Mouse (Mus musculus): ENCODE measurements around the gene Cdc42. TPM values are rescaled to one million over a fixed set of nuclear protein-coding genes. Genes with fewer than 3 reads are reported as not detected.

Gene Cdc42
- total and polyA plus RNA-seq, 3 experiments, result 21.0 to 569 (median 398) TPM

- H3K27me3 ChIP-seq (ENCODE audit: insufficient read depth, low read length), result no peaks in the 10 kb centered on the region
- no peak for ATAC-seq (ENCODE audit: extremely low read depth, insufficient number of reproducible peaks, low FRiP score, poor library complexity, severe bottlenecking)
- no peak for DNase-seq (ENCODE audit: low spot score)
- no peak overlapping the region for H3K4me3 ChIP-seq (ENCODE audit: low read depth, low read length)
- no peaks in the 10 kb centered on the region for H3K4me1 ChIP-seq (ENCODE audit: insufficient read depth, low read depth, low read length)
- TF ChIP-seq TAL1 (conservative IDR thresholded peaks at IDR 0.05; ENCODE audit: low read depth, low read length), result no peak
- TF ChIP-seq GATA1 (IDR thresholded peaks at IDR 0.05; ENCODE audit: borderline replicate concordance, low read length), result no peak
- TF ChIP-seq GATA2 (IDR thresholded peaks at IDR 0.05; ENCODE audit: borderline replicate concordance, low read depth, low read length), result no peak
- no peak for TF ChIP-seq CTCF (IDR thresholded peaks at IDR 0.05; ENCODE audit: low read depth, low read length)
- no peak for TF ChIP-seq POLR2AphosphoS5 (IDR thresholded peaks at IDR 0.05; ENCODE audit: insufficient replicate concordance, low read depth, low read length)
- H3K36me3 ChIP-seq (replicated peaks), result peaks cover 90% of the 10 kb centered on the region
- no peaks in the 10 kb centered on the region for H3K9me3 ChIP-seq (replicated peaks)
Measured at GRCm38 (mm10) chr4:137305831-137306576, 51.5 kb downstream of the Cdc42 start.

- no peak for ATAC-seq (ENCODE audit: extremely low read depth, insufficient number of reproducible peaks, low FRiP score, poor library complexity, severe bottlenecking)
- DNase-seq (ENCODE audit: low spot score), result no peak
- Histone ChIP-seq H3K4me3 (ENCODE audit: low read depth, low read length) (no peak overlapping the region), H3K4me1 (ENCODE audit: insufficient read depth, low read depth, low read length) (no peaks in the 10 kb centered on the region), H3K9me3 (replicated peaks) (no peaks in the 10 kb centered on the region), H3K36me3 (replicated peaks) (peaks cover 88% of the 10 kb centered on the region), H3K27me3 (ENCODE audit: insufficient read depth, low read length) (no peaks in the 10 kb centered on the region)
- no peak for TF ChIP-seq GATA1 (IDR thresholded peaks at IDR 0.05; ENCODE audit: borderline replicate concordance, low read length)
- TF ChIP-seq POLR2AphosphoS5 (IDR thresholded peaks at IDR 0.05; ENCODE audit: insufficient replicate concordance, low read depth, low read length), result no peak
Measured at GRCm38 (mm10) chr4:137305066-137305465, 52.5 kb downstream of the Cdc42 start.

- no peak for ATAC-seq (ENCODE audit: extremely low read depth, insufficient number of reproducible peaks, low FRiP score, poor library complexity, severe bottlenecking)
- H3K4me1 ChIP-seq (ENCODE audit: insufficient read depth, low read depth, low read length), result no peaks in the 10 kb centered on the region
- no peak for TF ChIP-seq CTCF (IDR thresholded peaks at IDR 0.05; ENCODE audit: low read depth, low read length)
Measured at GRCm38 (mm10) chr4:137304106-137304505, 53.4 kb downstream of the Cdc42 start.

GRCm38 (mm10) chr4:137301635-137302034, 55.9 kb downstream of the Cdc42 start:
- Histone ChIP-seq H3K9me3 (replicated peaks) (no peaks in the 10 kb centered on the region), H3K27me3 (ENCODE audit: insufficient read depth, low read length) (no peaks in the 10 kb centered on the region), H3K36me3 (replicated peaks) (peaks cover 56% of the 10 kb centered on the region), H3K4me1 (ENCODE audit: insufficient read depth, low read depth, low read length) (no peaks in the 10 kb centered on the region), H3K4me3 (ENCODE audit: low read depth, low read length) (no peak overlapping the region)
- DNase-seq (ENCODE audit: low spot score), result no peak
- ATAC-seq (ENCODE audit: extremely low read depth, insufficient number of reproducible peaks, low FRiP score, poor library complexity, severe bottlenecking), result no peak
- no peak for TF ChIP-seq GATA1 (IDR thresholded peaks at IDR 0.05; ENCODE audit: borderline replicate concordance, low read length)

More at GRCm38 (mm10) chr4:137304106-137304505, 53.4 kb downstream of the Cdc42 start:
- DNase-seq (ENCODE audit: low spot score), result no peak
- no peak overlapping the region for H3K4me3 ChIP-seq (ENCODE audit: low read depth, low read length)
- no peaks in the 10 kb centered on the region for H3K27me3 ChIP-seq (ENCODE audit: insufficient read depth, low read length)
- no peaks in the 10 kb centered on the region for H3K9me3 ChIP-seq (replicated peaks)
- H3K36me3 ChIP-seq (replicated peaks), result peaks cover 79% of the 10 kb centered on the region

- Histone ChIP-seq H3K4me1 (ENCODE audit: insufficient read depth, low read depth, low read length) (no peaks in the 10 kb centered on the region), H3K9me3 (replicated peaks) (no peaks in the 10 kb centered on the region), H3K27me3 (ENCODE audit: insufficient read depth, low read length) (peaks cover 5% of the 10 kb centered on the region; the same call in 1 of the 2 replicates), H3K36me3 (replicated peaks) (peaks cover 45% of the 10 kb centered on the region), H3K4me3 (ENCODE audit: low read depth, low read length) (no peak overlapping the region)
- ATAC-seq (ENCODE audit: extremely low read depth, insufficient number of reproducible peaks, low FRiP score, poor library complexity, severe bottlenecking) (no peak), DNase-seq (ENCODE audit: low spot score) (no peak)
- TF ChIP-seq CTCF (IDR thresholded peaks at IDR 0.05; ENCODE audit: low read depth, low read length) (no peak), GATA2 (IDR thresholded peaks at IDR 0.05; ENCODE audit: borderline replicate concordance, low read depth, low read length) (no peak), TAL1 (conservative IDR thresholded peaks at IDR 0.05; ENCODE audit: low read depth, low read length) (no peak), GATA1 (IDR thresholded peaks at IDR 0.05; ENCODE audit: borderline replicate concordance, low read length) (no peak), POLR2AphosphoS5 (IDR thresholded peaks at IDR 0.05; ENCODE audit: insufficient replicate concordance, low read depth, low read length) (no peak)
Measured at GRCm38 (mm10) chr4:137300227-137300626, 57.3 kb downstream of the Cdc42 start.

GRCm38 (mm10) chr4:137298406-137298805, 59.1 kb downstream of the Cdc42 start:
- H3K36me3 ChIP-seq (replicated peaks), result peaks cover 27% of the 10 kb centered on the region
- TF ChIP-seq CTCF (IDR thresholded peaks at IDR 0.05; ENCODE audit: low read depth, low read length), result no peak
- TF ChIP-seq POLR2AphosphoS5 (IDR thresholded peaks at IDR 0.05; ENCODE audit: insufficient replicate concordance, low read depth, low read length), result no peak
- TF ChIP-seq GATA2 (IDR thresholded peaks at IDR 0.05; ENCODE audit: borderline replicate concordance, low read depth, low read length), result no peak
- no peak for TF ChIP-seq TAL1 (conservative IDR thresholded peaks at IDR 0.05; ENCODE audit: low read depth, low read length)
- no peak for TF ChIP-seq GATA1 (IDR thresholded peaks at IDR 0.05; ENCODE audit: borderline replicate concordance, low read length)
- H3K27me3 ChIP-seq (ENCODE audit: insufficient read depth, low read length), result peaks cover 5% of the 10 kb centered on the region; the same call in 1 of the 2 replicates
- no peak overlapping the region for H3K4me3 ChIP-seq (ENCODE audit: low read depth, low read length)
- no peaks in the 10 kb centered on the region for H3K4me1 ChIP-seq (ENCODE audit: insufficient read depth, low read depth, low read length)
- no peak for ATAC-seq (ENCODE audit: extremely low read depth, insufficient number of reproducible peaks, low FRiP score, poor library complexity, severe bottlenecking)
- no peaks in the 10 kb centered on the region for H3K9me3 ChIP-seq (replicated peaks)
- DNase-seq (ENCODE audit: low spot score), result no peak

GRCm38 (mm10) chr4:137297611-137298010, 59.9 kb downstream of the Cdc42 start:
- H3K27me3 ChIP-seq (ENCODE audit: insufficient read depth, low read length), result peaks cover 5% of the 10 kb centered on the region; the same call in 1 of the 2 replicates
- no peak overlapping the region for H3K4me3 ChIP-seq (ENCODE audit: low read depth, low read length)
- no peaks in the 10 kb centered on the region for H3K9me3 ChIP-seq (replicated peaks)
- H3K36me3 ChIP-seq (replicated peaks), result peaks cover 23% of the 10 kb centered on the region
- no peak for ATAC-seq (ENCODE audit: extremely low read depth, insufficient number of reproducible peaks, low FRiP score, poor library complexity, severe bottlenecking)
- TF ChIP-seq TAL1 (conservative IDR thresholded peaks at IDR 0.05; ENCODE audit: low read depth, low read length), result no peak
- no peak for TF ChIP-seq POLR2AphosphoS5 (IDR thresholded peaks at IDR 0.05; ENCODE audit: insufficient replicate concordance, low read depth, low read length)
- no peak for TF ChIP-seq GATA1 (IDR thresholded peaks at IDR 0.05; ENCODE audit: borderline replicate concordance, low read length)
- TF ChIP-seq GATA2 (IDR thresholded peaks at IDR 0.05; ENCODE audit: borderline replicate concordance, low read depth, low read length), result no peak
- no peak for TF ChIP-seq CTCF (IDR thresholded peaks at IDR 0.05; ENCODE audit: low read depth, low read length)
- DNase-seq (ENCODE audit: low spot score), result no peak
- H3K4me1 ChIP-seq (ENCODE audit: insufficient read depth, low read depth, low read length), result no peaks in the 10 kb centered on the region
